Mouse (Mus musculus): ENCODE data around the gene Ahrr.

GRCm38 (mm10) chr13:74301607-74301984, 9.5 kb upstream of the Ahrr start:
- TF ChIP-seq CTCF (IDR thresholded peaks at IDR 0.05; ENCODE audit: borderline replicate concordance, extremely low read depth, insufficient read depth, insufficient read length): no peak
- no peak for TF ChIP-seq POLR2A (IDR thresholded peaks at IDR 0.05; ENCODE audit: borderline replicate concordance, extremely low read depth, insufficient read depth, insufficient read length, poor library complexity, severe bottlenecking)
